Mouse (Mus musculus) bone marrow, adult 2 months (tissue): ENCODE measurements at regions not wholly inside any gene's neighbourhood (a gene's known extent, or its start where the extent isn't known, plus 50 kb on each side); places are given as distances from the start of the nearest gene placed in this dataset.

ENCODE experiments used
- CTCF ChIP-seq: fragments of 200-500 bp; IDR thresholded peaks from 2 replicates; pipeline ENCODE4 v1.5.1; 2011; ENCODE audit warnings: low read length, control low read depth; ENCODE audit not compliant: control insufficient read depth, insufficient read depth
- POLR2A ChIP-seq: fragments of 200-500 bp; IDR thresholded peaks from 2 replicates; pipeline ENCODE4 v1.6.1; 2011; ENCODE audit warnings: low read depth, mild to moderate bottlenecking, control low read depth, low read length, borderline replicate concordance; ENCODE audit not compliant: control insufficient read depth

DNA sequence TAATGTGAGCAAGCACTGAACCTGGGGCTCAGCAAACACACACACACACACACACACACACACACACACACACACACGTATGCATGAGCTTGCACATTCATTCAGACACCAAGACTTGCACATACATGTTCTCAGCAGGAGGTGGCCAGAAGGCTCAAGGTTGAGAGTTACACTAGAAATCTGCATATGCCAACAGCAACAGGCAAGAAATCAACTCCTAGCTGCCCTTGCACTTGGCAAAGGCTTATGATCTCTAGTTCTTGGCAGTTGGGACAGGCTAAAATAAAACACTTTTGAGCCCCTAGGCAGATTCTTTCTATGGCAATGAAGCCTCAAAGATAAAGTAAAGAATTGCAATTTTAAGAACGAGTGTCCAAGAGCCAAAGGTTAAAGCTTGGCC lies 292.5 kb downstream of the Gm7489 start:
- TF ChIP-seq POLR2A (no peak), CTCF (no peak)
